ENCODE assay signal across 24 mouse cellular contexts in genomic region chr10:71663545-71663944, GRCm38 (mm10).
A peak's percentile ranks its signal among the peaks of the same experiment; 100 is the strongest.
DNase-seq lines count a peak whose midpoint lies in the region; ATAC-seq lines count a peak whose summit lies in the region.
"Had no signal": no experiment of that assay in that cellular context is flagged by ENCODE, and none has a peak within 500 bp of the region (broad histone marks: within the 10 kb centered on the region; RNA-seq: fewer than 3 reads in every experiment).

No protein-coding gene starts in this region.

- H3K4me3 ChIP-seq in midbrain, embryonic 14.5 days (replicated peaks; ENCODE audit: low read depth, low read length) = no peak overlapping the region
- no peak overlapping the region for H3K4me3 ChIP-seq in forebrain, embryonic 10.5 days
- H3K4me3 ChIP-seq: embryonic facial prominence, embryonic 13.5 days; embryonic facial prominence, embryonic 15.5 days; erythroblast, embryonic 14.5 days; forebrain, embryonic 13.5 days; forebrain, embryonic 15.5 days had no signal

- ATAC-seq in midbrain, embryonic 14.5 days (ENCODE audit: low FRiP score, low TSS enrichment) = no peak
- ATAC-seq: forebrain, embryonic 13.5 days; forebrain, embryonic 15.5 days; forebrain, postnatal 0 days had no signal

- WGBS in midbrain, embryonic 14.5 days = 79% methylated on average over 5 of the region's 5 CpGs
- 86% methylated on average over 5 of the region's 5 CpGs for WGBS in forebrain, embryonic 10.5 days

- no peaks in the 10 kb centered on the region for H3K4me1 ChIP-seq in midbrain, embryonic 14.5 days (ENCODE audit: control insufficient read depth, insufficient read depth, low read length)
- no peaks in the 10 kb centered on the region; the same call in 1 of the 2 replicates for H3K4me1 ChIP-seq in forebrain, embryonic 10.5 days
- H3K4me1 ChIP-seq: embryonic facial prominence, embryonic 13.5 days; embryonic facial prominence, embryonic 15.5 days; forebrain, embryonic 13.5 days; forebrain, embryonic 15.5 days had no signal

- peak; percentile 50 for DNase-seq in heart, adult 11 months
- no peak for DNase-seq in heart, postnatal 25 days (ENCODE audit: low spot score)
- DNase-seq in brain, adult 2 months (ENCODE audit: low read depth, low spot score) = peak; percentile 34
- DNase-seq in right cerebral cortex, postnatal 10 days (ENCODE audit: low spot score in 2 of 2) = peak; percentile 27 to 29
- DNase-seq in right cerebral cortex, postnatal 25 days = peak; percentile 8
- DNase-seq in midbrain, embryonic 14.5 days = no peak
- no peak for DNase-seq in forebrain, embryonic 10.5 days (ENCODE audit: extremely low spot score, low spot score)
- no peak for DNase-seq in c-Kit-positive CD71-positive TER-119-positive erythroid progenitor cells, embryonic 14.5 days (ENCODE audit: low spot score)
- DNase-seq: adrenal gland, adult 2 months; adrenal gland, postnatal 10 days; adrenal gland, postnatal 25 days; cerebellum, adult 11 months; cerebellum, adult 18-20 months; cerebellum, adult 8-10 months; cerebellum, adult 9-11 months; cerebellum, postnatal 14 days; cerebellum, postnatal 36 days; embryo, embryonic 11 days; forebrain, postnatal 0 days had no signal

- H3K27ac ChIP-seq in midbrain, embryonic 14.5 days (replicated peaks; ENCODE audit: low read depth, low read length) = no peak overlapping the region
- H3K27ac ChIP-seq in forebrain, embryonic 10.5 days = no peak overlapping the region
- H3K27ac ChIP-seq: embryonic facial prominence, embryonic 13.5 days; embryonic facial prominence, embryonic 15.5 days; forebrain, embryonic 13.5 days; forebrain, embryonic 15.5 days had no signal

- intact Hi-C loops in heart, postnatal 25 days (cut with DNase I) = no loop called here

- no peak overlapping the region for H3K9ac ChIP-seq in midbrain, embryonic 14.5 days (replicated peaks; ENCODE audit: low read length)
- H3K9ac ChIP-seq: embryonic facial prominence, embryonic 13.5 days; embryonic facial prominence, embryonic 15.5 days; forebrain, embryonic 13.5 days; forebrain, embryonic 15.5 days; forebrain, postnatal 0 days had no signal

- no peak overlapping the region for H3K4me2 ChIP-seq in midbrain, embryonic 14.5 days (ENCODE audit: low read length)
- H3K4me2 ChIP-seq: embryonic facial prominence, embryonic 13.5 days; embryonic facial prominence, embryonic 15.5 days; forebrain, embryonic 13.5 days; forebrain, embryonic 15.5 days had no signal

- H3K27me3 ChIP-seq in midbrain, embryonic 14.5 days (ENCODE audit: control insufficient read depth, insufficient read depth, low read length) = no peaks in the 10 kb centered on the region
- H3K27me3 ChIP-seq in forebrain, embryonic 10.5 days (ENCODE audit: poor library complexity, severe bottlenecking) = no peaks in the 10 kb centered on the region
- H3K27me3 ChIP-seq: embryonic facial prominence, embryonic 13.5 days; embryonic facial prominence, embryonic 15.5 days; forebrain, embryonic 13.5 days; forebrain, embryonic 15.5 days had no signal

- H3K36me3 ChIP-seq in midbrain, embryonic 14.5 days (ENCODE audit: control insufficient read depth, insufficient read depth, low read length) = no peaks in the 10 kb centered on the region
- H3K36me3 ChIP-seq in forebrain, embryonic 10.5 days (replicated peaks) = no peaks in the 10 kb centered on the region
- H3K36me3 ChIP-seq: embryonic facial prominence, embryonic 13.5 days; embryonic facial prominence, embryonic 15.5 days; forebrain, embryonic 15.5 days had no signal

- H3K9me3 ChIP-seq in midbrain, embryonic 14.5 days (ENCODE audit: control insufficient read depth, low read length) = no peaks in the 10 kb centered on the region
- no peaks in the 10 kb centered on the region for H3K9me3 ChIP-seq in forebrain, embryonic 10.5 days
- H3K9me3 ChIP-seq: embryonic facial prominence, embryonic 13.5 days; embryonic facial prominence, embryonic 15.5 days; forebrain, embryonic 13.5 days; forebrain, embryonic 15.5 days had no signal

Comparison
In these comparisons a context has a peak if more than half of its experiments do, and no peak if none do; other contexts are left out.
1. DNase-seq: peak in heart, adult 11 months (single experiment), brain, adult 2 months (single experiment), right cerebral cortex, postnatal 10 days (2 of 2) and right cerebral cortex, postnatal 25 days (single experiment); none in heart, postnatal 25 days (single experiment), midbrain, embryonic 14.5 days (single experiment), forebrain, embryonic 10.5 days (single experiment) and c-Kit-positive CD71-positive TER-119-positive erythroid progenitor cells, embryonic 14.5 days (single experiment).